Mouse (Mus musculus): ENCODE measurements around the gene Rps6kc1. TPM values are rescaled to one million over a fixed set of nuclear protein-coding genes. Genes with fewer than 3 reads are reported as not detected.
A peak's percentile ranks its signal among the peaks of the same experiment; 100 is the strongest.

The Rps6kc1 gene
- polyA plus RNA-seq (2014; fragmentation: Nextera tagmentation; extraction: Ambion mirVana): 16.9 and 18.6 TPM in 2 replicates

DNA sequence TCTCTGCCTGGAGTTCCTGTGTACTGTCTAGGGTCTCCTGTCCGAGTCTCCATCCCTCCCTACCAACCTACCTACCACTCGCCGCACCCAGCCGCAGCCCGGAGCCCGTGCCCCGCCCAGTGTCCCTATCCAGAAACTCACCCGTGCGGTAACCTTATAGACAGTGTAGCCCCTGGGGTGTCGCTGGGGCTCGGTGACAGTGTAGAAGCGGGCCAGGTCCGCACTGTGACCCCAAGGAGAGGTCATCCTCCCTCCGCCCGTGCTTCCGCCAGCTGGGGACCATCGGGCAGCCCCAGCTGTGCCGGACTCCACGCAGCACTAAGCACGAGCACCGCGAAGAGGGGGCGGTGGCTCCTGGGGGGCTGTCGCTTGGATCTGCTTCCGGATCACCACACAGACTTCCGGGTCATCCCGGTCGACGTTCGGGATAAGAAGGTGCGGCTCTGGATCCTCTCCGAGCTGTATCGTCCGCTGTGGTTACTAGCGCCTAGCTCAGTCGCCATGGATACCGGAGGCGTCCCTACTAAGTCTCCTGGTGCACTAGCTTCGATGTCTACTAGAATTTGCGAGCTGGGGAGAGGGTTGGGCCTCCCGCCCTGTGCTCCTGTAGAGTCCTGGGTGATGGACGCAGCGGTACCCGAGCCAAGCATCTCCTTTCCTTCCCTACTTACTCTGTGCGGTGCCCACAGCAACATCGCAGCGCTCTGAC is at the start of gene Rps6kc1:
Gene Rps6kc1, minus strand, starts transcription at position 356 of the 709 bp plus-strand sequence.
- under 1% methylated on average over 47 of the region's 47 CpGs for WGBS
- H3K36me3 ChIP-seq (ENCODE audit: control insufficient read depth, insufficient read depth, low read length): no peaks in the 10 kb centered on the region
- ATAC-seq (replicated peaks; ENCODE audit: low FRiP score): peak; percentile 88
- H3K4me1 ChIP-seq (replicated peaks; ENCODE audit: control insufficient read depth, insufficient read depth, low read length): 0 out of 2 replicates have a peak, but pooled peaks cover 2% of the 10 kb centered on the region
- H3K27ac ChIP-seq (ENCODE audit: low read depth, low read length): 0 out of 2 replicates have a peak within 1 kb of the TSS, but pooled peaks have one; percentile 34
- H3K4me3 ChIP-seq (ENCODE audit: low read depth, low read length): peak within 1 kb of the TSS; percentile 83
- H3K9me3 ChIP-seq (ENCODE audit: control insufficient read depth, low read length): no peaks in the 10 kb centered on the region
- peak within 1 kb of the TSS; percentile 96 for H3K4me2 ChIP-seq (ENCODE audit: low read depth, low read length, severe bottlenecking)
- peak within 1 kb of the TSS; percentile 84 for H3K9ac ChIP-seq (ENCODE audit: low read length)
- no peaks in the 10 kb centered on the region for H3K27me3 ChIP-seq (ENCODE audit: control insufficient read depth, insufficient read depth, low read length)
- DNase-seq (ENCODE audit: low spot score): peak; percentile 85

DNA sequence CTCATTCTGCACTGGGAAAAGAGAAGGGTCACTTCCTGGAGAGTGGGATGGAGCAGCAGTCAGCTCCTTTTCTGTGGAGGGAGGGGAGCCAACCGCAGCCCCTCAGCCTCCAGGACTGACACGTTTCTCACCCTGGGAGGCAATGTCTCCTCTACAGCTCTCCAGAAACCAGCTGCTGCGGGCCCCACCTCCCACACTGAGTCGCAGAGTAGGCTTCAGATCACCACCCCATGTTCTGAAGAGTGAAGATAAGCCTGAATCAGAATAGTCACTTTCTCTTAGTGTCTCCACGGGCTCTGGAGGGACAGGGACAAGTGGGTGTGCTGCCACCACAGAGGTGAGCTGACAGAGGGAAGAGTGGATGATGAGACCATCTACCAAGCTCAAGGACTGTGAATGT is 47.3 kb upstream of the Rps6kc1 start:
- H3K36me3 ChIP-seq (ENCODE audit: control insufficient read depth, insufficient read depth, low read length): peaks cover 11% of the 10 kb centered on the region
- DNase-seq (ENCODE audit: low spot score) (no peak), ATAC-seq (replicated peaks; ENCODE audit: low FRiP score) (no peak)
- H3K4me2 ChIP-seq (ENCODE audit: low read depth, low read length, severe bottlenecking): no peak overlapping the region
- H3K27ac ChIP-seq (ENCODE audit: low read depth, low read length): no peak overlapping the region
- no peaks in the 10 kb centered on the region for H3K9me3 ChIP-seq (ENCODE audit: control insufficient read depth, low read length)
- no peaks in the 10 kb centered on the region for H3K4me1 ChIP-seq (replicated peaks; ENCODE audit: control insufficient read depth, insufficient read depth, low read length)
- WGBS: 92% methylated on average over 5 of the region's 5 CpGs
- H3K4me3 ChIP-seq (ENCODE audit: low read depth, low read length): no peak overlapping the region
- no peak overlapping the region for H3K9ac ChIP-seq (ENCODE audit: low read length)
- no peaks in the 10 kb centered on the region for H3K27me3 ChIP-seq (ENCODE audit: control insufficient read depth, insufficient read depth, low read length)

DNA sequence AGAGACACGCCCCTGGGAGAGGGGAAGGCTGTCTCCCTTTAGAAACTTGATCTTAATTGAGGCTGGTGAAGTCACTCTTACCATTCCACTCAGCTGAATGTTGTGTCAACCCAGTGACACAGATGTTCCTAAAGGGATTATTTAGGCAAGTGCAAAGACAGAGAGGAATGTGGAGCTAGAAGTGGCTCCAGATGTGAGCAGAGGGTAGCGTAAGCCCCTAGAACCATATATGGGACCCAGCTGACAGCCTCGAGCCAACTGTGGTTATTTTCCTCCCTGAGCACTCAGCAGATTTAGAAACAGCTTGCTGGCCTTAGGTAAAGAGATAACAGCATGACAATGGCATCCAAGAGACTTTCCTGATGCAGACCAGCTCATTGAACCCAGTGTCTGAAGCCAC is 41.4 kb upstream of the Rps6kc1 start:
- WGBS: 80% methylated on average over 3 of the region's 3 CpGs
- peaks cover 7% of the 10 kb centered on the region; the same call in 1 of the 2 replicates for H3K36me3 ChIP-seq (ENCODE audit: control insufficient read depth, insufficient read depth, low read length)
- DNase-seq (ENCODE audit: low spot score): no peak

DNA sequence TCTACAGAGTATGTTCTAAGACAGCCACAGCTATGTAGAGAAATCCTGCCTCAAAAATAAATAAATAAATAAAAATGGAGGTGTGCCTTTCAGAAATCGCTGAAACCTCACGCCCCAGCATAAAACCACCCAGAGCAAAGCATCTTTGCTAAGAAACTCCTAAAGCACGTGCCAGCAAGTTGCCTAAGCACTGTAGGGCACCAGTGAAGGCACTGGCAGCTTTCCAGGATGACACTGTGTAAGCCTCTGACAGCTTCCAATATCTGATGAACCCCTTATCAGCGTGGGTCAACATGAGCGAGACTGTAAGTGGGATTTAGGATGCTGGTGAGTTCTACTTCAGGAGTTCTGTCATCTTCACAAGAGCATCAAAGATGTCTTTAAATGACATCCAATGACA is 39.4 kb upstream of the Rps6kc1 start:
- Histone ChIP-seq H3K27ac (ENCODE audit: low read depth, low read length) (no peak overlapping the region), H3K4me1 (replicated peaks; ENCODE audit: control insufficient read depth, insufficient read depth, low read length) (no peaks in the 10 kb centered on the region), H3K9me3 (ENCODE audit: control insufficient read depth, low read length) (no peaks in the 10 kb centered on the region), H3K36me3 (ENCODE audit: control insufficient read depth, insufficient read depth, low read length) (peaks cover 2% of the 10 kb centered on the region; the same call in 1 of the 2 replicates), H3K27me3 (ENCODE audit: control insufficient read depth, insufficient read depth, low read length) (no peaks in the 10 kb centered on the region), H3K9ac (ENCODE audit: low read length) (no peak overlapping the region), H3K4me3 (ENCODE audit: low read depth, low read length) (no peak overlapping the region), H3K4me2 (ENCODE audit: low read depth, low read length, severe bottlenecking) (no peak overlapping the region)
- WGBS: 89% methylated on average over 5 of the region's 5 CpGs
- DNase-seq (ENCODE audit: low spot score) (no peak), ATAC-seq (replicated peaks; ENCODE audit: low FRiP score) (no peak)

More for the DNA sequence above, 41.4 kb upstream of the Rps6kc1 start:
- Histone ChIP-seq H3K4me3 (ENCODE audit: low read depth, low read length) (no peak overlapping the region), H3K27ac (ENCODE audit: low read depth, low read length) (no peak overlapping the region), H3K27me3 (ENCODE audit: control insufficient read depth, insufficient read depth, low read length) (no peaks in the 10 kb centered on the region), H3K4me2 (ENCODE audit: low read depth, low read length, severe bottlenecking) (no peak overlapping the region), H3K9me3 (ENCODE audit: control insufficient read depth, low read length) (no peaks in the 10 kb centered on the region), H3K9ac (ENCODE audit: low read length) (no peak overlapping the region), H3K4me1 (replicated peaks; ENCODE audit: control insufficient read depth, insufficient read depth, low read length) (no peaks in the 10 kb centered on the region)
- ATAC-seq (replicated peaks; ENCODE audit: low FRiP score): no peak

DNA sequence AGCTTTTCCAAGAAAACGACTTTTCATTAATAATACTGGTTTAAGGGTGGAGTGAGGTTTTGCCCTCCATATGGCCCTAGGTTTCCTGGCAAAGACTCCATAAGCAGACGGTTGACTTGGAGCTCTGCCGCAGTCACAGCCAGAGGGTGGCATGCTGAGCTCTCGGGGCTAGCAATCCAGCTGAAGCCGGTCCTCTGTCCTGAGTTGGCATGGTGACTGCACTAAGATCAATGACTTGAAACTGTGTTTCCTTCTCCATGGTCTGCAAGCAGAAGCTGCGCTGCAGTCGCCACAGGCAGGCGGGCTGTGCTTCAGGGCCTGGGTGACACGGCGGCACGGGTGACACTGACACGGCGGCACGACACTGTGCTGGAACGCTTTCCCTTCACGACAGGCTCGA is 37.3 kb upstream of the Rps6kc1 start:
- no peak overlapping the region for H3K9ac ChIP-seq (ENCODE audit: low read length)
- no peak overlapping the region for H3K4me2 ChIP-seq (ENCODE audit: low read depth, low read length, severe bottlenecking)
- H3K27me3 ChIP-seq (ENCODE audit: control insufficient read depth, insufficient read depth, low read length): no peaks in the 10 kb centered on the region
- DNase-seq (ENCODE audit: low spot score) (no peak), ATAC-seq (replicated peaks; ENCODE audit: low FRiP score) (no peak)
- no peaks in the 10 kb centered on the region for H3K4me1 ChIP-seq (replicated peaks; ENCODE audit: control insufficient read depth, insufficient read depth, low read length)
- H3K9me3 ChIP-seq (ENCODE audit: control insufficient read depth, low read length): no peaks in the 10 kb centered on the region
- 93% methylated on average over 17 of the region's 17 CpGs for WGBS
- H3K27ac ChIP-seq (ENCODE audit: low read depth, low read length): no peak overlapping the region
- H3K4me3 ChIP-seq (ENCODE audit: low read depth, low read length): no peak overlapping the region
- peaks cover 2% of the 10 kb centered on the region for H3K36me3 ChIP-seq (ENCODE audit: control insufficient read depth, insufficient read depth, low read length)

DNA sequence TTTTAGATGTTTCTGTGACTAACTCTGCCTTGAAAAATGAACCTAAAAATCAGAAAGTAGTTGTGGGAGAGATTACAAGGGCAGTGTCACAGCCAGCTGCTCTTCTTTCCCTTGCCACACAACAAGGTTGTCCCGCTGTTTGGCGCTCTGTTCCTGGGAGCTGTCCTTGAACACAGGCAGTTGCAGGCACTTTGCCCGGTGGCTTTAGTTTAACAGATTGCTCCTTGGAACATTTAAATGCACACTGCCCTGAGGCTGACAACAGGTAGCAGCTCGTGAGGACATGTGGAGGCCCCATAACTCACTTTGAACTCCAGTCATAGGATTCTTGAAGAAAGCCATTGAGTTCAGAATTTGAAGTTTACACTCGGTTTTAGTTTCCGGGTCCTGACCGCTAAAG is 36.9 kb upstream of the Rps6kc1 start:
- peaks cover 2% of the 10 kb centered on the region for H3K36me3 ChIP-seq (ENCODE audit: control insufficient read depth, insufficient read depth, low read length)
- H3K4me3 ChIP-seq (ENCODE audit: low read depth, low read length): no peak overlapping the region
- H3K4me2 ChIP-seq (ENCODE audit: low read depth, low read length, severe bottlenecking): no peak overlapping the region
- no peaks in the 10 kb centered on the region for H3K9me3 ChIP-seq (ENCODE audit: control insufficient read depth, low read length)
- WGBS: 94% methylated on average over 7 of the region's 7 CpGs
- DNase-seq (ENCODE audit: low spot score) (no peak), ATAC-seq (replicated peaks; ENCODE audit: low FRiP score) (no peak)
- H3K27ac ChIP-seq (ENCODE audit: low read depth, low read length): no peak overlapping the region
- H3K27me3 ChIP-seq (ENCODE audit: control insufficient read depth, insufficient read depth, low read length): no peaks in the 10 kb centered on the region
- H3K4me1 ChIP-seq (replicated peaks; ENCODE audit: control insufficient read depth, insufficient read depth, low read length): no peaks in the 10 kb centered on the region
- no peak overlapping the region for H3K9ac ChIP-seq (ENCODE audit: low read length)

DNA sequence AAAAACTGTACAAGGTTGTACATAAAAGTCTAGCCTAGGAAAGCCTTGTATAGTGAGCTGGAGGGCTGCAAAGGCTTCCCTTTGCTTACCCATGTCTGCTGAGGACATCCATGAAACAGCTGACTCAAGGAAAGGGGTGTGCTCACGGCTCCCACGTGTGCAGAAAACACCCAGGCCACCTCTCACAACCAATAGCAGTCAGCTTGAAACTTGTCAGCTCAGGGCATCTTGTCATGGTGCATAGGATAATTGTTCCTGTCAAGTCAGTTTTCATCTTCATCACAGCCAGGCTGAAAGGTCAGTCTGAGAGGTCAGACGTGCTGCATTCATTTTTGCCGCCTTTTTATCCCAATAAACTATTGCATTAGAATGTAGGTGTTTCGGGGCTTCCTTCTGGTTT is 36.4 kb upstream of the Rps6kc1 start:
- no peak overlapping the region for H3K4me2 ChIP-seq (ENCODE audit: low read depth, low read length, severe bottlenecking)
- H3K27ac ChIP-seq (ENCODE audit: low read depth, low read length): no peak overlapping the region
- no peaks in the 10 kb centered on the region for H3K4me1 ChIP-seq (replicated peaks; ENCODE audit: control insufficient read depth, insufficient read depth, low read length)
- no peaks in the 10 kb centered on the region for H3K9me3 ChIP-seq (ENCODE audit: control insufficient read depth, low read length)
- ATAC-seq (replicated peaks; ENCODE audit: low FRiP score): no peak
- 86% methylated on average over 5 of the region's 5 CpGs for WGBS
- DNase-seq (ENCODE audit: low spot score): no peak
- peaks cover 2% of the 10 kb centered on the region for H3K36me3 ChIP-seq (ENCODE audit: control insufficient read depth, insufficient read depth, low read length)
- no peak overlapping the region for H3K4me3 ChIP-seq (ENCODE audit: low read depth, low read length)
- no peak overlapping the region for H3K9ac ChIP-seq (ENCODE audit: low read length)
- H3K27me3 ChIP-seq (ENCODE audit: control insufficient read depth, insufficient read depth, low read length): no peaks in the 10 kb centered on the region

DNA sequence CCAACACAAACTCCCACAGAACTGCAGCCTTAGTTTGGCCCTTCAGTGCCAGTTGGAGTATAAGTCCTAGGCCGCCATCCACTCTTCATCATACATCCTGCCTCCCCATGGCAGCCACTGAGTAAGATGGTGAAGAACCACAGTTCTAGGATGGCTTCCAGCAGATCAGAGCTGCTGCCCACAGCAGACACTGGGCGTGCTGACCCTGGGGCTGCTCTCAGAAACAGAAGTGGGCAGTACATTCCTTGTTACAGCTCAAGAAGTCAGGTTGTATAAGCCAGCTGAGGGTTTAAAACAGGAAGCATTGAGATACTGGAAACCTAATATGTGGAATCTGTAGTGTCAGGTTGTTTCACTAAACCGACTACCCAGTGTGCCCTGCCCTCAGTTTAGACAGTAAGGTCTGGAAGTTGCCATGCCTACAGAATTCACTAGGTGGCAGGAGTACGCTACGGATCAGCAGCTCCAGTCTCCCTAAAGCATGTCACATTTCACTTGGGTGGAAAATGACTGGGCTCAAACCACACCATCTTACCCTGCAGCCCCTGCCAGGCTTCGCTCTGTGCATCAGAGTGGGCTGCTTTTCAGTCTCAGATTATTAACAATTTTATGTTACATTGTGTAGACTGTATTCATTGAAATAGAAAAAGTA is 32.7 kb upstream of the Rps6kc1 start:
- DNase-seq (ENCODE audit: low spot score): peak; percentile 80

More for the DNA sequence above, 32.7 kb upstream of the Rps6kc1 start:
- Histone ChIP-seq H3K4me2 (ENCODE audit: low read depth, low read length, severe bottlenecking) (no peak overlapping the region), H3K9me3 (ENCODE audit: control insufficient read depth, low read length) (no peaks in the 10 kb centered on the region), H3K9ac (ENCODE audit: low read length) (no peak overlapping the region), H3K36me3 (ENCODE audit: control insufficient read depth, insufficient read depth, low read length) (peaks cover 4% of the 10 kb centered on the region), H3K4me3 (ENCODE audit: low read depth, low read length) (no peak overlapping the region), H3K4me1 (replicated peaks; ENCODE audit: control insufficient read depth, insufficient read depth, low read length) (no peaks in the 10 kb centered on the region), H3K27me3 (ENCODE audit: control insufficient read depth, insufficient read depth, low read length) (no peaks in the 10 kb centered on the region), H3K27ac (ENCODE audit: low read depth, low read length) (no peak overlapping the region)
- ATAC-seq (replicated peaks; ENCODE audit: low FRiP score): peak; percentile 69
- WGBS: 53% methylated on average over 6 of the region's 6 CpGs
